Mouse (Mus musculus) frontal cortex, postnatal 36 days (tissue): Measurements from ENCODE around the gene Bmyc.
"Not testable (repeated sequence)": the region's sequence is repeated elsewhere in the genome, so short reads cannot be mapped to it uniquely, and the experiment has no call there.

Experiments used
- DNase-seq, 2 experiments: peaks; one replicate each; pipeline ENCODE4 v3.0.0; 2022; ENCODE audit warnings: low spot score in 2 of 2

The Bmyc gene

DNA sequence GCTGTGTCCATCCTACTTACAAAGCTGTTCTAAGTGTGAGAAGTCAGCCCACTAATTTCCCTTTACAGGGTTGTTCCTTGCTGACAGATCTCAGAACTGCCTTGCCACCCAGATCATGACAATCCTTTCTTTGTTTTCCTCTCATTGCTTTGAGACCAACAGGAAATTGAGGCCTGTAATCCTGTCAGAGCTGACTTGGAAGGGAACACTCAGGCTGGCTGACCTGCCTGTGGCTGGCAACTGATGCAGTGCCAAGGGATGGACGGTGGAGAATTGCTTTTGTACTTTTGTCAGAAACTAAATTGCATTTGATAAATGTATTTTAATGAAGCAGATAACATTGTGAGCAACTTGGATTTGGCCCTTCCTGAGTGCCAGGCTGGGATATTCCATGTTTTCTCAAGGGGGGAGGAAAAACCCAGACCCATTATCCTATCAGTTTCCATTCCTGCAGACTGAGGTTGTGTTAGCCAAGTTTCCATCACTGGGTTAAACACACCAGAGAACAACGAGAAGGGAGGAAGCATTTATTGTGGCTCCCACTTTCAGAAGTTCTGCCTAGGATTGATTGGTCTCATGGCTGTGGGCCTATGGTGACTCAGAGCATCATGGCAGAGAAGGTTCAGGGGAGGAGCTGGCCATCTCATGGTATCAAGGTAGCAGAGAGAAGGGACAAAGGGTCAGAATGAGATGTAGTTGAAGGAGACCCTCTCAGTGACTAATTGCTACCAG lies 26.8 kb downstream of the Bmyc start:
- DNase-seq = no peak

GRCm38 (mm10) chr2:25736709-25737108 lies 30.2 kb downstream of the Bmyc start, which contains the start of gene Obp2b:
TSS of gene Obp2b (plus strand) at chr2:25737009.
- not testable (repeated sequence) for DNase-seq

DNA sequence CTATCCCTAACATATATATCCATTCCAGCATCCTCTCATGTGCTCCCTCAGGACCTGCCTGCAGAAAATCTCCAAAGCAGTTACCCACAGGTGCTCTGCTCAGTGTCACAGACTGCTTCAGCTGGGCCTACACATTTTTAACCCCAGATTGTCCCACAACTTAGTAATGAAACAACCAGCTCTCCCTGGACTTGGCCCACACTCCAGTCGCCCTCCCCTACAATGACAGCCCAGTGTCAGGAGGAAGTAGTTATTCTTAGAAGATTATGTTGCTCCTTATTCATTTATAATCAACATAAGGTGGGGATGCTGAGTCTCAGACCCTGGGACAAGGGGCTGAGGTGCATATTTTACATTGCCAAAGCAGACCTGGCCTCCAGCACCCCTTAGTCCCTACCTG lies 35.1 kb downstream of the Bmyc start:
- DNase-seq = no peak

DNA sequence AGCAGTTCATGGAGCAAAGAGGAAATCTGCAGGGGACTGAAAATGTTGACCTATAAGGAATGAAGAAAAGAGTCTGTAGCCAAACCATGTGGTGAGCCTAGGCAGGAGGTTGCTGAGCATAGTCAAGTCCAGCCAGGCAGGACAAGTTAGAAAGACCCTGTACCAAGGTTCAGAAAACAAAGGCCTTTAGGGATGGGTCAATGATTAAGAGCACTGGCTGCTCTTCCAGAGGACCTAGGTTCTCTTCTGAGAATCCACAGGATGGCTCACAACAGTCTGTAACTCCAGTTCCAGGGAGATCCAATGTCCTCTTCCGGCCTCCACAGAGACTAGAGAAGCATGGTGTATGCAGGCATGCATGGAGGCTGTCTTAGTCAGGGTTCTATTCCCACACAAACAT lies 47.7 kb downstream of the Bmyc start:
- no peak for DNase-seq
